Mouse (Mus musculus) limb, embryonic 14.5 days (tissue): Measurements from ENCODE around the gene Ccdc175. TPM values are rescaled to one million over a fixed set of nuclear protein-coding genes. Genes with fewer than 3 reads are reported as not detected.

Experiments used
- ATAC-seq: fragments of 200-750 bp; cut with Nextera tagmentation; 2 replicates; pipeline ENCODE4 v1.8.0; 2017; ENCODE audit warnings: low read depth, moderate number of reproducible peaks, moderate TSS enrichment; ENCODE audit not compliant: low FRiP score
- DNase-seq: peaks from one replicate; pipeline ENCODE4 v3.0.0-alpha.2; 2015; ENCODE audit warnings: low spot score
- H3K27ac ChIP-seq: fragments of 300-500 bp; sonication (generic); replicated peaks from 2 replicates; pipeline ENCODE4 v1.5.1; 2014; ENCODE audit warnings: low read depth, mild to moderate bottlenecking, low read length, moderate library complexity, mixed read lengths
- H3K27me3 ChIP-seq: fragments of 300-500 bp; sonication (generic); 2 replicates; pipeline ENCODE4 v1.6.1; 2014; ENCODE audit warnings: low read length, mixed read lengths; ENCODE audit not compliant: control insufficient read depth, insufficient read depth
- H3K36me3 ChIP-seq: fragments of 300-500 bp; sonication (generic); 2 replicates; pipeline ENCODE4 v1.6.1; 2014; ENCODE audit warnings: mild to moderate bottlenecking, low read length, moderate library complexity, mixed read lengths; ENCODE audit not compliant: control insufficient read depth, insufficient read depth
- H3K4me1 ChIP-seq: fragments of 300-500 bp; sonication (generic); 2 replicates; pipeline ENCODE4 v1.6.1; 2014; ENCODE audit warnings: antibody characterized with exemption, low read length, mixed read lengths; ENCODE audit not compliant: control insufficient read depth, insufficient read depth
- H3K4me2 ChIP-seq: fragments of 300-500 bp; sonication (generic); replicated peaks from 2 replicates; pipeline ENCODE4 v1.6.1; 2014; ENCODE audit warnings: low read depth, mild to moderate bottlenecking, low read length, moderate library complexity; ENCODE audit not compliant: severe bottlenecking
- H3K4me3 ChIP-seq: fragments of 300-500 bp; sonication (generic); replicated peaks from 2 replicates; pipeline ENCODE4 v1.5.1; 2014; ENCODE audit warnings: low read length
- H3K9ac ChIP-seq: fragments of 300-500 bp; sonication (generic); 2 replicates; pipeline ENCODE4 v1.6.1; 2014; ENCODE audit warnings: mild to moderate bottlenecking, low read depth, low read length, moderate library complexity; ENCODE audit not compliant: severe bottlenecking
- H3K9me3 ChIP-seq: fragments of 300-500 bp; sonication (generic); 2 replicates; pipeline ENCODE4 v1.6.1; 2016; ENCODE audit warnings: low read length; ENCODE audit not compliant: control insufficient read depth
- POLR2A ChIP-seq: fragments of 200-500 bp; IDR thresholded peaks from 2 replicates; pipeline ENCODE4 v1.8.0; 2012; ENCODE audit warnings: inconsistent platforms, mild to moderate bottlenecking, moderate library complexity, borderline replicate concordance; ENCODE audit not compliant: insufficient read depth, insufficient read length; ENCODE audit errors: extremely low read depth
- WGBS: fragments of 180-500 bp; shearing (Covaris S2); extraction: QIAGEN DNeasy Blood & Tissue Kit; methylation state at CpG from one replicate; pipeline ENCODE4 v1.1.7; 2014; 5-methylcytosine and 5-hydroxymethylcytosine counted together
- polyA plus RNA-seq, 2 experiments: library from polyadenylated mRNA; depleted of rRNA in 1 of 2; stranded (reverse) in 1 of 2; unstranded in 1 of 2; fragments of >200 nt; fragmentation: Nextera tagmentation in 1 of 2; extraction: Ambion mirVana in 1 of 2; gene quantifications; 2 replicates each; pipeline versions ENCODE4 v1.2.1 to v1.2.3; 2012 to 2014

The Ccdc175 gene
- polyA plus RNA-seq, 2 experiments: not detected

GRCm38 (mm10) chr12:72227731-72228130 lies 42.9 kb upstream of the Ccdc175 start:
- H3K9me3 ChIP-seq: no peaks in the 10 kb centered on the region
- H3K4me3 ChIP-seq: no peak overlapping the region
- 83% methylated on average over 6 of the region's 6 CpGs for WGBS
- no peaks in the 10 kb centered on the region for H3K27me3 ChIP-seq
- no peaks in the 10 kb centered on the region for H3K36me3 ChIP-seq
- no peak overlapping the region for H3K27ac ChIP-seq
- ATAC-seq (no peak), DNase-seq (no peak)
- no peak overlapping the region for H3K9ac ChIP-seq
- H3K4me2 ChIP-seq: no peak overlapping the region
- no peak for TF ChIP-seq POLR2A
- no peaks in the 10 kb centered on the region for H3K4me1 ChIP-seq

- no peak overlapping the region for H3K4me3 ChIP-seq
- DNase-seq: no peak
- H3K36me3 ChIP-seq: no peaks in the 10 kb centered on the region
- no peak for ATAC-seq
- 93% methylated on average over 3 of the region's 3 CpGs for WGBS
- no peaks in the 10 kb centered on the region for H3K27me3 ChIP-seq
- no peak overlapping the region for H3K9ac ChIP-seq
- no peak overlapping the region for H3K4me2 ChIP-seq
- H3K27ac ChIP-seq: no peak overlapping the region
- H3K9me3 ChIP-seq: no peaks in the 10 kb centered on the region
- no peak for TF ChIP-seq POLR2A
- no peaks in the 10 kb centered on the region for H3K4me1 ChIP-seq
Measured at GRCm38 (mm10) chr12:72225371-72225770, 40.5 kb upstream of the Ccdc175 start.

GRCm38 (mm10) chr12:72223557-72224102 lies 38.8 kb upstream of the Ccdc175 start:
- Histone ChIP-seq H3K36me3 (no peaks in the 10 kb centered on the region), H3K9ac (no peak overlapping the region), H3K4me2 (no peak overlapping the region), H3K9me3 (no peaks in the 10 kb centered on the region), H3K4me3 (no peak overlapping the region), H3K4me1 (no peaks in the 10 kb centered on the region), H3K27ac (no peak overlapping the region), H3K27me3 (no peaks in the 10 kb centered on the region)
- 95% methylated on average over 16 of the region's 16 CpGs for WGBS
- no peak for ATAC-seq
- TF ChIP-seq POLR2A: no peak
- DNase-seq: no peak

- H3K4me3 ChIP-seq: no peak overlapping the region
- WGBS: 14% methylated on average over 5 of the region's 5 CpGs
- DNase-seq: no peak
- H3K4me1 ChIP-seq: no peaks in the 10 kb centered on the region
- no peak for ATAC-seq
- no peaks in the 10 kb centered on the region for H3K9me3 ChIP-seq
- H3K36me3 ChIP-seq: no peaks in the 10 kb centered on the region
- no peaks in the 10 kb centered on the region for H3K27me3 ChIP-seq
- TF ChIP-seq POLR2A: no peak
- no peak overlapping the region for H3K4me2 ChIP-seq
- no peak overlapping the region for H3K9ac ChIP-seq
- no peak overlapping the region for H3K27ac ChIP-seq
Measured at GRCm38 (mm10) chr12:72213554-72213953, 28.7 kb upstream of the Ccdc175 start.

GRCm38 (mm10) chr12:72200828-72201227 lies 16.0 kb upstream of the Ccdc175 start:
- no peak overlapping the region for H3K27ac ChIP-seq
- TF ChIP-seq POLR2A: no peak
- no peak overlapping the region for H3K4me3 ChIP-seq
- 72% methylated on average over 3 of the region's 3 CpGs for WGBS
- no peak for DNase-seq
- H3K4me2 ChIP-seq: no peak overlapping the region
- no peaks in the 10 kb centered on the region for H3K36me3 ChIP-seq
- no peaks in the 10 kb centered on the region for H3K27me3 ChIP-seq
- no peaks in the 10 kb centered on the region for H3K4me1 ChIP-seq
- ATAC-seq: no peak
- H3K9me3 ChIP-seq: no peaks in the 10 kb centered on the region
- H3K9ac ChIP-seq: no peak overlapping the region
